Mouse (Mus musculus) lung, postnatal 0 days (tissue): ENCODE measurements around the gene Mical3.

ENCODE experiments used
- CTCF ChIP-seq: IDR thresholded peaks from 2 replicates; pipeline ENCODE4 v1.5.1; 2016; ENCODE audit warnings: antibody characterized with exemption, mild to moderate bottlenecking
- EP300 ChIP-seq: IDR thresholded peaks from 2 replicates; pipeline ENCODE4 v1.6.1; 2016; ENCODE audit warnings: antibody characterized with exemption, mild to moderate bottlenecking, control low read depth

DNA sequence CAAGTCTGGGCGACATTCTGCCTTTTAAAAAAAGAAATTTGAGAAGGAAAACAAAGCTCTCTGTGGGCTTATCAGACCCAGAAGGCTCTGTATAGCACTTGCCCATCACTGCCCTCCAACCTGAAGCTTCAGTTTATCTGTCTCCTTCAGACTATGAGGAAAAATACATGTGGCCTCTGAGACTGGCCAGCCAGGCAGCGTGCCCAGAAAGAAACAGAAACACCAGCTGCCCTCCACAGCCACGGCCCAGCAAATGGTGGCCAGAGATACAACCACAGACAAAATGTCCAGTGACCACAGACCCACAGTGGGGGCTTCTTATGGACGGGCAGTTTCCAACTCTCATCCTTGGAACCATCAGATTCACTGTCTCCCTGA is 216.3 kb downstream of the Mical3 start:
- TF ChIP-seq EP300 (no peak), CTCF (no peak)
